Mouse (Mus musculus) cerebellum, adult 9-10 months (tissue): ENCODE data around the gene Tcf19.
A peak's percentile ranks its signal among the peaks of the same experiment; 100 is the strongest.

ENCODE experiments used
- DNase-seq: peaks from one replicate; pipeline ENCODE4 v3.0.0; 2022

The Tcf19 gene

DNA sequence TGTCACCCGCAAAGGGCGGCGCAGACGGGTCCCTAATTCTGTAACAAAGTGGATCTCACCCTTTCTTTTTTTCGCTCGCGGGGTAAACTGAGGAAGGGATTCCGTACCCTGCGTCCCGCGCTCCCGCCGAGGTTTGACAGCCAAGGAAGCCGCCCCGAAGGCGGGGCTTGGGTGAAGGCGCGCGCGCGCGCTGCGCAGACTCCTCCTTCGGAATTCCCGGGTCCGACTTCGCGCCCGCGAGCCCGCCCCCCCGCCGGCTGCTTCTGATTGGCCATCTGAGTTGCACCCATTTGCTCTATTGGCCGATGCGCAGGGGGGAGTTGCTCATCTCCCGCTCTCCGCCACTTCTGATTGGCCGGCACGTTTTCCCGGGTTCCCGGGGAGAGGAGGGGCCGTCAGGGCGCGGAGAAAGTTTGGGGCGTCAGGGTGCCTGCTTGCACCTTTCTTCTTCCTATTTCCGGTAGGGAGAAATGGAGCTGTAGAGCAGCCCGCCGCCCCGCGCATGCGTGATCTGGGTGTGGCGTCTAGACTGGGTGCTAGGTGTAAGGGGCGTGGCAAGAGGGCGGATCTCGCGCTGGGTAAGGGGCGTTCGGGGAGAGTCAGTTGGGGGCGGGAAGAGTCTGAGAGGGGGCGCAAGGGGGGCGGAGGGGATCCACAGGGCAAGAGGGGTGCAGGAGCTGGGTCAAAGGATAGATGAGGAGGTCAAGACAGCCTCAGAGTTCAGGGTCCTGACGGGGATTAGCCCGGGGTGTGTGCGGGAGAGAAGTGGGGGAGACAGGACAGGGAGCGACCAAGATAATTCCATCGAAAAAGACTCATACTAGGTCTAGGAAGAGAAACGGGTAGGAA, at the start of gene Tcf19, which contains the start of gene Cchcr1:
TSS of gene Tcf19 (minus strand) at position 173 of the 849 bp plus-strand sequence.
TSS of gene Cchcr1 (plus strand) at position 449 of the 849 bp plus-strand sequence.
- DNase-seq: peak; percentile 92

DNA sequence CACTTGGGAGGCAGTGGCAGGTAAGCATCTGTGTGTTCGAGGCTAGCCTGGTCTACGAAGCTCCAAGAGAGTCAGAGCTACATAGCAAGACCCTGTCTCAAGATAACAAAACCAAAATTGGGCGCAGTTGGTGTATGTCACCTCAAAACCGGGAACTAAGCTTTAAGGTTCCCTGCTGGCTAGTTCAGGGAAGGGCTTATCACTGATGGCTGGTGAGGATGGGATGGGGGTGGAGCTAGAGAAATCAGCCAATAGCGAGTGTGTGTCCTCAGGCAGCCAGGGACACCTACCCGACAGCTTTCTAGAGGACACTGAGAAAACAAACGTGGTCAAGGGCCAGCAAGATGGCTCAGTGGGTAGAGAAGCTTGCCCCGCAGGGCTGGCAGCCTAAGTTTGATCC, 41.6 kb upstream of the Tcf19 start:
- no peak for DNase-seq

DNA sequence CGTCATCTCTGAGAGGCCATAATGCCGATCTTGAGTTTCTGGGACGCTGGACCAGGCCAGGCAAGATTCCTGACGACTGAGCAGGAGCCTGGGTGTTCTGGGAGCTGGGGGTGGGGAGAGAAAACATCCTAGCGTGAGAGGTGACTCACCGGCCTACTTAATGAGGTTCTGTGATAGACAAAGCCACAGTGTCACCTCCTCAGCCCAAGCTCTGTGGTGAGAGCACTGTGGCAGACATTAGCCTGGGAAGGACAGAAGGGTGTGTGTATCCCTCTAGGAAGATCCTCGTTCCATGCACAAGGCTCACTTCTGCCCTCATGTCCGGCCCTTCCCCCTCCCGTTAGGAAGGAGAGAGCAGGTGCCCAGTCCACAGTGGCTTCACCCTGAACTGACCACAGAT, 40.7 kb upstream of the Tcf19 start:
- no peak for DNase-seq

DNA sequence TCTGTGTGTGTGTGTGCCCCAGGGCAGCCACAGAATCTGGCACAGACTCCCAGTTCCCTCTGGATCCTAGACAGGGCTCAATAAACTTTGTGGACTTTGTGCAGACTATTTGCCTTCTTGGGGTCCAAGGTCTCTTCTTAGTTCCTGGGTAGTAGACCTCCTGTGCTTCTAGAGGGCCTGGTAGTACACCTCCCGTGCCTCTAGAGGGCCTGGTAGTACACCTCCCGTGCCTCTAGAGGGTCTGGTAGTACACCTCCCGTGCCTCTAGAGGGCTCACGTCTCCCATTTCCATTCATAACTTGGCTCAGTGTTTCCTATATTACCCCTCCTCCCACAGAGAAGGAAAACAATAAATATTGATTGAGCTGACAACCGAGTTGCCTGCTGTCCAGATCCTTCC, 40.2 kb upstream of the Tcf19 start:
- DNase-seq: no peak

DNA sequence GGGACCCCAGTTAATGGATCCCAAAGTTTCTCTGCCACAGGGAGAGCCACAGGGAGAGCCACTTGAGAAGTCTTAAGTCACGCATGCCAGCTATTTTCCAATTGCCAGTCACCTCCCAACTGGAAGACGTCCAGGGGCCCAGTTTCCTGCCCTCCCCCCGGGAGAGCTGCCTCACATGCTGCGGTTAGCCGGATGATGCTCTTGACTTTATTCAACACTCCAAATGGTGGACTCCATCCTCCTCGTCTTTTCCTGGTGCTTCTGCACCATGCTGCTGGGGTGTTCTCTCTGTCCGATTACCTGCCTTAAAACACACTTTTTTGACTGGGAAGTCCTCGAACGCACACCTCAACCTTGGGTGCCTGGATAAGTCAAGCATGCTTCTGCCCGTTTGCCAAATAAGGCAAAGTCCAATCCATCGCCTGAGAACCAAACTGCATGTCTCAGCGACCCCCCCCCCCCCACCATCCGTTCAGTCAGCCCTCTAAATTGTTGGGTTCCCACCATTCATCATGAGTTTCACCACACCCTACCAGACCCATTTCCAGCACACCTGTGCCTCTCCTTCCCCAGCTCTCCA, 39.7 kb upstream of the Tcf19 start:
- no peak for DNase-seq

DNA sequence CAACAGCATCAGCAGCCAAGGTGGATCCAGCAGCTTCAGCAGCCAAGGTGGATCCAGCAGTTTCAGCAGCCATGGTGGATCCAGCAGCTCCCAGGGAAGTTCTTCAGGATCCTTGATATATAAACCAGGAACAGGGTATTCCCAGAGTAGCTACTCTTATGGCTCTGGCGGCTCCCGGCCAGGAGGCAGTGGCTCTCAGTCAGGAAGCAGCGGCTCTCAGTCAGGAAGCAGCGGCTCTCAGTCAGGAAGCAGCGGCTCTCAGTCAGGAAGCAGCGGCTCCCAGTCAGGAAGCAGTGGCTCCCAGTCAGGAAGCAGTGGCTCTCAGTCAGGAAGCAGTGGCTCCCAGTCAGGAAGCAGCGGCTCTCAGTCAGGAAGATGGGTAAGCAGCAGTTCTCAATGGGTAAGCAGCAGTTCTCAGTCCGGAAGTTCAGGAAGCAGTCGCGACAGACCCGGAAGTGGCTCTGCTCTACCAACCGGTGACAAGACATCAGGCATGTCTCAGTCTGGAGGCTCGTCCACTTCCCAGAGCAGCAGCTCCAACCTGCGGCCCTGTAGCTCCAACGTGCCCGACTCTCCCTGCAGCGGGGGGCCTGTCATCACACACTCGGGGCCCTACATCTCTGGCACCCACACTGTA, 38.3 kb upstream of the Tcf19 start:
- DNase-seq: no peak

DNA sequence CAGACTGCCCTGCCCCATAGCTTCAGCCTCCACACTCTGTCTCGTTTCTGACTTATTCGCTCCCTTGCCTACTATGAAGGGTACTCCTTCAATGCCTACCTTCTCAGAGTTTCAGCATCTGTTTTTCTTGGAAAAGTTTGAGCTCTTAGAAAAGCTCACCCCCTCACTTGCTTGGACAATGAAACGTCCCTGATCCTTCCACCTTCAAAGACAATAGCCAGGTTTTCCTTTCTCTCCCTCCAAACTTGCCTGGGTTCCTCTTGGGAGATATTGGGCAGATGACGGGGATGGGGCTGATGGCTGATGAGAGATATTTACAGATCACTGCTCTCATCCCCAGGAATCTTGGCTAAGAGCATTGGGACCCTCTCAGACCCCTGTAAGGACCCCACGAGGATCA, 37.7 kb upstream of the Tcf19 start:
- no peak for DNase-seq

DNA sequence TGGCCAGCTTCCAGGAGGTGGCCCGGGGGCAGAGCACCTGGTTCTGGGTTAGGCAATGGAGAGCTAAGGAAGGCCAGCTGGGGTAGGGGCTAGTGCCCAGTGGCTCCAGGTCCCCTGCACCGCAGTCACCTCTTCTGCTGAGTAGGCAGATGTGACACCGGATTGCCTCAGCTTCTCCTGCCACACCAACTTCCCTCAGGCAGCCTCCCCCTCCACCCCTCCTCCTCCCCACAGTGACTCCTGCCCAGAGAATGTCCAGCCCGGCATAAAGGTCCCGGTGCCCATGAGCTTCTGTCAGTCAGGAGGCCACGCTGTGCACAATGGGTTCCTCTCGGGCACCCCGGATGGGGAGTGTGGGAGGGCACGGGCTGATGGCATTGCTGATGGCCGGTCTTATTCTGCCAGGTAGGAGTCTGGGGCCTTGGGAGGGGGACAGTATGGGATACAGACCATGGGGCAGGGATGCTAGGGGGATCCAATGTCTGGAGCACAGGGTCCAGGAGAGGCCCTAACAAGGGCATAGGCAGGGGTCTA, 35.3 kb upstream of the Tcf19 start, which contains the start of gene Cdsn:
TSS of gene Cdsn (plus strand) at position 248 of the 534 bp plus-strand sequence.
- no peak for DNase-seq

DNA sequence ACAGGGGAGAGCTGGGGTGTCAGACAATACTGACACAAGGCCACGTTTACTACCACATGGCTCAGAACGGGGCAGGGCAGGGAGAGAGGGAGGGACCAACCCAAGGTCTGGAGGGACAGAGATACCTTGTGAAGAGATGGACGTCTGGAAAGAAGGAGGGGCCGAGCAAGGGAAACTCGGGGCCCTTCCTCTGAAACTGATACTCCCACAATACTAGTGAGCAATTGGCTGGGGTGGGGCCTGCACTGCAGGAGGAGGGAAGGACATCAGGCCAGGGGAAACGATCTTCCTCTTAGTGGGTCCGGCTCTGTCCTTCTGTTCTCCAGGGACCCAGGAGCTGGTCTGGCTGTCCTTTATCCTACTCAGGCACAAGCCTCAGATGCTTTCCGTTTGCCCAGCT, 34.2 kb upstream of the Tcf19 start:
- DNase-seq: no peak

DNA sequence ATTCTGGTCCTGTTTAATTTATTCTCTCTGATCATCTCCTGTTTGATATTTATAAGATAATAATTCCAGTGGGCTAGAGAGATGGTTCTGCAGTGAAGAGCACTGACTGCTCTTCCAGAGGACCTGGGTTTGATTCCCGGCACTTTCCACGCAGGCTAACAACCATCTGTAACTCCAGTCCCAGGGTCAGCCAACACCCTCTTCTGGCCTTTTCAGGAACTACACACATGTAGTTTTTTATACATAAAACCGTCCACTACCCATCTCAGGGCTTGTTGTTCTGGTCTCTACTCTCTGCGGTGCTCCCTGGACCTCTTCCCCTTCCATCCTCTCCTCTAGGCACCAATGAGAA, 33.5 kb upstream of the Tcf19 start:
- no peak for DNase-seq

DNA sequence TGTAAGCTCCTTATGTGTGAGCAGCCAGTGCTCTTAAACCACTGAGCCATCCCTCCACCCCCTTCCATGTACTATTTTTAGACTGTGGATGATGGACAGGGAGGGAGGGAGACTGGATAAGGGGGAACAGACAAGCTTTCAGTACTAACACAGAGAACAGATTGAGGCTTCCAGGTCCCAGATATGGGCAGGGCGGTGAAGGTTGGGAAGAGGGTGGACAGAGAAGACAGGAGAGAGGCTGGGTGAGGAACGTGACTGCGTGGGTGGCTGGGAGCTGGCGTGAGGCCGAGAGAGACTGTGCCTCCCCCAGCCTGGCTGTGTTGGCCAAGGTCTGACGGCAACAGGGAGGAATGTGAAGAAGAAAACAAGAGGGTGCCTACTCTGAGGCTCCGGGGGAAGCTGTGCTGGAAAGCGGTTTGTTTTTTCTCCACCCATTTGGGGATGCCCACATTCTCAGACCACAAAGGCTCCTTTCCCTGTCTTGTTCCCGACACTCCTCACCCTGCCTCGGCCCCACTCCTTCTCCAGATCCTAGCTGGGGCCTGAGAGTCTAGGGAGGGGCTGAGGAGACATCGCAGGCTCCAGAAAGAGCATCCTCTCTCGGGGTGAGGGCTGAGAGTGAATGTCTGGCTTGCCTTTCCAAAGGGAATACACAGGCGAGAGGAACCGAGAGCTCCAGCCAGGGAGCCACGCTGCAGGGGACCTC, 33.0 kb upstream of the Tcf19 start:
- DNase-seq: peak; percentile 86

DNA sequence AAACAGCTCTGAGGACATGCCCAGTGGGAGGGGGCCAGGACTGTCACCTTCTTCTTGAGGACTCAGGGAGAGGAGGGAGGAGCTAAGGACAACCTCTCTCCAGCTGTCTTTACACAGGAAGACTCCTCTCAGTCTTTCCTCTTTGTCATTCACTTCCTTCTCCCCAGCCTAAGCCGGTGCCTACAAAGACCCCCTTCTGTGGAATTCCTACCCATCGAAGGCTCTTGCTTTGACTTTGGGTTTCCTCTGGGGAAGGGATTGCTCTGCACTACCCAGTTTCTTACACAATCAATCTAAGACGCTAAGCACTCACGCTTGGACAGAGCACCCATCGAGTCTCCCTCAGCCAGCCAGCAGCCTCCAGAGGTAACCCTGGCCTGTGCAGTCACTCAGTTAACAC, 32.0 kb upstream of the Tcf19 start:
- DNase-seq: no peak

DNA sequence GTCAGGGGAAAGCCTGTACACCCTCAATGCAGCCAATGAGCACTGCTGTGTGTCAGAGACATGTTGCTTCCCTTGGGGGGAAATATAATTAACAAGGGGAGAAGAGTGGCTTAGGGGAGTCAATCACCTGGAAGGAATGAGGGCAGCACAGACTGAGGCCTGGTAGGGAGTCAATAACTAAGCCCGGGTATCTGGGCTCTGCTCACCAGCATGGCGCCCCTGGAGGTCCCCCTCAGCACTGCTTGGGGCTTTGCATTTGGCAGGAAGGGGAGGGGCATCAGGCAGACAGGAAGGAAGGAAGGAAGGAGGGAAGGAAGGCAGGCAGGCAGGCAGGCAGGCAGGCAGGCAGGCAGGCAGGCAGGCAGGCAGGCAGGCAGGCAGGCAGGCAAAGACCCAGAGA, 30.8 kb upstream of the Tcf19 start:
- DNase-seq: no peak

DNA sequence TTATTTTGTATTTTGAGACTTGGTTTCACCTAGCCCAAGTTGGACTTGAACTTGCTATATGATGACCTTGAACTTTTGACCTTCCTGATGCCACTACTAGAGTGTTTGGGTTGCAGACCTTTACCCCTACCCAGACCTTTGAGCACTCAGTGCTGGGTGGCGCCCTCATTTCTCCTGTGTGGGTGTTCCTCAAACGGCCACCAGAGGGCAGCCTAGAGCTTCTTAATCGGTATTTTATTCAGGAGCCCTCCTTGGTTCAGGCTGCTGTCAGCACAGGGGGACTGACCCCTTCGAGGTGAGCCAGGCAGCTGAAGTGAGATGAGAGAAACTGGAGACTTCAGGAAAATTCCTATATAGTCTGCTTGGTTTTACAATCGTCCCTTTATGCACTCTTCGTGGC, 28.1 kb upstream of the Tcf19 start:
- DNase-seq: peak; percentile 72

DNA sequence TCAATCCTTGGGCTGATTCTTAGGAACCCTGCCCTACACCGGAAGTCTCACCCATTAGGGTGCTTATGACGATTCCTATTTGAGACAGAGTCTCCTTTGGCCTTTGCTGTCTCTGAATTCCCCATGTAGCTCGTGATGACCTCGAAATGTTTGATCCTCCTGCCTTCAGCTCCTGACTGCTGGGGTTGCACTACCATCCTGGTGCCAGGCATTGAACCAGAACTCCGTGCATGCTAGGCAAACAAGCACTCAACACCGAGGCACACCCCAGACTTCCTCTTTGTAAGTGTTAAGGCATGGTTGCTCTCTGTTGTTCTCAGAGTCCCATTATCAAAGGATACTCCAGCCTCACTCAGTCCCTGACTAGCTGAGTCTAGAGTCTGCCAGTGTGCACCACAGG, 27.4 kb upstream of the Tcf19 start:
- no peak for DNase-seq

DNA sequence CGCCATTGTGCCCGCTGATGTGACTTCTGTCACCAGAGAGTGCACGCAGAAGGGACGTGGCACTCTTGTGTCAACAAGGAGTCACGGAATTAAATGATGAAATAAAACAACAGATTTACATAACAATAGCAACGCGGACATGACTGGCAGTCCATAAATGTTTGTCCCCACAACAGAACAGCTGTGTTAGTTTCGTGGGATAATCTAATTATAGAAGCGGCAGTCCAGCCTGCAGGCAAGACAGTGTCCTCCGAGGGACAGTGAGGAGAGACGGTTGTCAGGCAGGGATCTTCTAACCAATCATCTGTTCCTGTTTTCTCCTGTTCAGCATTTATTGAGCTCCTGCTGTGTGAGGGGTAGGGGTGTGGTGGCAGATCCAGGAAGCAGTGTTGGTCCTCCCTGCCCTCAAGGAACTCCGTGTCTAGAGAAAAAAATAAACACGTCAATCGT, 26.8 kb upstream of the Tcf19 start:
- DNase-seq: no peak

DNA sequence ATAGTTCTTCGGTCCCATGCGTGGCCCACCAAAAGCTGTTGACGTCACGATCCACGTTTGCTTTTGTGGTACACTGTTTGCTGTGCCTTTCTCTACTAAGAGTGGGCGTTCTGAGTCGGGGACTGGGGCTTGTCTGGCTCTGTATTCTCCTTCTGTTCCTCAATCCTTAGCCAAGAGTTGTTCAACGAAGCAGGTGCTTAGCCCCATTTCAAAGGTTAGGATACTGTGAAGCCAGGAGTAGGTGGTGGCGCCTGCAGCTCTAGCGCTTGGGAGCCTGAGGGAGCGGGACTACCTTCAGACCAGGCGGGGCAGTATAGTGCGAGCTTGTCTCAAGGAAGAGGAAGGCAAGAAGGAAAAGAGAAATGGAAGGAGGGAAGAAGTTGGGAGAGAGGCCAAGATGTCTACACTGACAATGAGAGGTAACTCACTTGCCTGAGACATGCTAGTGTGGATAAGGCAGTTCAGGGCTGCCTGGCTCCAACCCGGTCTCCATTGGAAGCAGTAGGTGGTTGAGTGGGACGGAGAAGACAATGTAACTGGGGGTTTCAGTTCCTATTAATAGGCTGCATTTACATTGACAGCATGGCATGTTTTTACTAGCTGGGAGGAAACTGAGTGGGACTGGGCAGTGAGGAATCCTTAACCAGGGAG, 26.3 kb upstream of the Tcf19 start:
- DNase-seq: no peak

DNA sequence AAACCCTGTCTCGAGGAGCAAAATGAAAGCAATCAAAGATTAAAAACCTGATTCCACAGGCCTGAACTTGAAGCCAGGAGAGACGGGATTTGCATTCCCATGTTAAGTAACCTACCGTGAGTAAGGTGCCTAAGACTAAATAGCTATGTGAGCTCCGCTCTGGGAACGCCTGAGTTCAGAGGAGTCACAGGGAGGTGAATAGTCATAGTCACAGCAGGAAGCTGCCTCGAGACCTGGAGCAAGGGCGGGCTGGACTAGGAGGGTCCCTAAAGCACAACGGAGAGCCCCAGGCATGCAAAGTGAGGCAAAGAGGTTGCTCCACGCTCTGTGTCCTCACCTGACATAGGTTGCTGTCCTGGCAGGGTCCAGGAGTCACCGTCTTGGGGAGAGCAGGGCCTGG, 22.9 kb upstream of the Tcf19 start:
- no peak for DNase-seq

DNA sequence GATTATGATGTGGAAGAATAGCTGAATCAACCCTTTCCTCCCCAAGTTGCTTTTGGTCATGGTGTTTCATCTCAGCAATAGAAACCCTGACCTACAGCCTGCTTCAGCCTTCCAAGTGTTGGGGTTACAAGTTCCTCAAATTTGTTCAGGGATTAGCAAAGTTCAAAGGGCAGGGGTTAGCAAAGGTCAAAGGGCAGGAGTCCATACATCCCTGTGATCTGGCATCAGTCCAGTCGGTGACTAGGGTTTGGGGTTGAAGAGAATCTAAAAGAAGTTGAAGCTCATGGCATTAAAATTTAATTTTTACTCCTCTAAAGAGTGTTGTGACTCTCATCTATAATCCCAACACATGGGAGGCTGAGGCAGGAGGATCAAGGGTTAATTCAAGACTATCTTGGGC, 21.9 kb upstream of the Tcf19 start:
- no peak for DNase-seq

DNA sequence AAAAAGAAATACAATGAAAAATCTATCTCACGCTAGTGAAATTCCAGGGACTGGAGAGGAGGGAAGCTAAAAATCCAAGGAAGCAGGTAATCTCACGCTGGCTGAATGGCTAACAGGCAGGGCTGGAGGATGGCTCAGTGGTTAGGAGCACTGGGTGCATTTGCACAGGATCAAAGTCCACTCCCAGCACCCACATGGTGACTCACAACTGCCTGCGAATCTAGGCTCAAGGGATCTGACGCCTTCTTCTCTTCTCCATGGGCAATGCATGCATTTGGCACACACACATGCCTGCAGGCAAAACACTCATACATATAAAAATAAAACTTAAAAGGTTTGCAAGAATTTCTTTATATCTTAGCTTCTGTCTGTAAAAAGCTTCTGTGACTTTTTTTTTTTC, 20.8 kb upstream of the Tcf19 start:
- DNase-seq: no peak

DNA sequence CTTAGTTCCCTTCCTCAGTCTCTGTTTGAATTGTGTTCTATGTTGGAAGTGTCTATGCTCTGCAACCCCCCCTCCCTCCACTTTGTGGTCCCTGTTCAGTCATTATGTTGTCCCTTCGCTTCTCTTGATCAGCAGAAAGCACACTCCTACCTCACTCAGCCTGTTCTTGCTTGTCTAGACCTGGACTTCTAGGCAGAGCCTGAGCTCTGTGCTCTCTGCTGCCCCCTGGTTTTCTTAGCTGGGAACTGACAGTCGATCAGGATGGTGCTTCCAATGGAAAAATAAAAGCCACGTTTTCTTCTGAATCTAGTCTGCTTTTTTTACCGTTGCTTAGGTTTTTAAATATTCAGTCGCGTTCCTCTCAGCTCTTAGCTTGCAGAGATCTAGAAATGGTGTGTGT, 17.7 kb upstream of the Tcf19 start:
- DNase-seq: peak; percentile 85

DNA sequence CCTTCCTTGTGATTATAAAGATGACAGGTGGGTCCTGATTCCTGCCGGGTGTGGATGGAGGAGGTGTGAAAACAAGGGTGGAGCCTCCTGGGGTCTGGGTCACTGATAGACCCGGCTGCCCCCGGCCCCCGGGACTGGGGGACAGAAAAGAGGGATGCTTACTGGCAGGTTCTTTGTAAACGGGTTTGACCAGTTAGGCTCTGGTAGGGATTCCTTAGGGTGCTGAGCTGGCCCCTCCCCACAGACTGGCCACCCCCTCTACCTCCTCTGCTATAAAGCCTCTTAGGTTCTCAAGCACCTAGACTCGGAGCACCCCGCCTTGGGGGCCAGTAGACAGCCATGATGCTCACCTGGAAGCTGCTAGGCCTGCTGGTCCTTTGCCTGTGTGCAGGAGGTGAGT, 16.3 kb upstream of the Tcf19 start, which contains the start of gene Psors1c2:
TSS of gene Psors1c2 (plus strand) at position 301 of the 400 bp plus-strand sequence.
- no peak for DNase-seq

DNA sequence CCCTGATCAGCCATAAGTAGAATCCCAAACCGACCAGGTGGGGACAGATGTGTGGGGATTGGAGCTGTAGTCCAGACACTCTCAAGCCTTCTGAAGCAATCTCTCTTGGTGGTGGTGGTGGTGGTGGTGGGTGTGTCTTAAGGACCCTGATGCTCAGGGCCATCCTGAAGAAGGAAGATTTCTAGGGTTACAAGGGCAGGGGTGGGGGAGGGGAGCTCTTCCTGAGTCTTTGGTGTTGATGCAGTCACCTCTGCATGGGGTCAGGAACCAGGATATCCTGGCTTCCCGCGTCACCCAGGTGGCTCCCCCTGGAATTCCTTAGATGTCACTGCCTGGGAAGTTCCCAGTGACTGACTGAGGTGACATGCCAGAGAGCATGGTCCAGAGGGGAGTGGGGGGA, 15.7 kb upstream of the Tcf19 start:
- no peak for DNase-seq
